Mouse (Mus musculus) urinary bladder, postnatal 4 days (tissue): ENCODE data around the gene Fam83e.

ENCODE experiments used
- DNase-seq, 2 experiments: peaks; one replicate each; pipeline ENCODE4 v3.0.0; 2021 to 2022; ENCODE audit warnings: low spot score in 2 of 2

Fam83e gene

DNA sequence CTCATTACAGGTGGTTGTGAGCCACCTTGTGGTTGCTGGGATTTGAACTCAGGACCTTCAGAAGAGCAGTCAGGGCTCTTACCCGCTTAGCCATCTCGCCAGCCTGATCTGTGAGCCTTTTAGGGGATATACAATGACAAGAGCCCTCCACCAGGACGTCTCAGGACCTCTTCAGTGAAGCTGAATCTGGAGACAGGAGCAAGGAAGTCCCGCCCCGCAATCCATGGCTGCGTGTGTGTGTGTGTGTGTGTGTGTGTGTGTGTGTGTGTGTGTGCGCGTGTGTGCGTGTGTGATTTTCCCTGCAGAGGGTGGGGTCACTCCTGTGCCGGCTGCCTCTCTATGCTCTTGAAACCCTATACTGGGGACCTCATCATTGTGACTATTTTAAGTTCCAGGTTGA is 18.8 kb downstream of the Fam83e start:
- no peak for DNase-seq

DNA sequence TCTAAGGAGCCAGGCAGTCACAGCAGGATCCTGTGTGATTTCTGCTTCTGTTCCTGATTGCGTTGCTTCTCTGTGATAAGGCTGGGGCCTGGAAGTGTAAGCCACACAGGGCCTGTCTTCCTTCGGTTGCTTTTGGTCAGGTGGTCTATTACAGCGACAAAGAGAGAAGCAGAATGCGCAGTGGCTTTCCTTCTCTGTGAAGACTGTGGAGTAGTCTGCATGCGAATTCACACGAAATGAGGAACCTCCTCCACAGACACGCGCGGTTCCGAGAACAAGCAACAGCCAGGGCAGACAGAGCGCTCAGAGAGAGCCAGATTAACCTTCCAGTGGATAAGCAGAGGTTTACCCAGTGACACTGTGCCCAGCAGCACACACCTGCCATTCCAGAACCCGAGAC is 20.3 kb downstream of the Fam83e start:
- DNase-seq = no peak

DNA sequence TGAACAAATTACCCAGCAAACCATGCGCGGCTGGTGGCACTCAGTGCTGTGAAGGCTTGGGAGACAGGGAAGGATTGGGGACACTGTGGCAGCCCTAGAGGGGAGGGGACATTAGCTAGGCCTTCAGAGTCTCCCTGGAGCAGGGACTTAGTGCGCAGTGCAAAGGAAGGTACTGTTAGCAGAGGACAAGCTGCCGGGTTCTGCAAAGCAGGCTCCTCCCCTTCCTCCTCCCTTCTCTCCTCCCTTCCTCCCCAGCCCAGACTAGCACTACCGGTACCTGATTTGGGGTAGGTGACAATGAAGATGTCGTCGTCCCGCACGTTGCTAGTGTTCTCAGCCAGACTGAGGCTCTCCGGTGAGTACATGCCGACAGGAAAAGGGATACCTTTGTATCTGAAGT is 20.8 kb downstream of the Fam83e start:
- DNase-seq = no peak

DNA sequence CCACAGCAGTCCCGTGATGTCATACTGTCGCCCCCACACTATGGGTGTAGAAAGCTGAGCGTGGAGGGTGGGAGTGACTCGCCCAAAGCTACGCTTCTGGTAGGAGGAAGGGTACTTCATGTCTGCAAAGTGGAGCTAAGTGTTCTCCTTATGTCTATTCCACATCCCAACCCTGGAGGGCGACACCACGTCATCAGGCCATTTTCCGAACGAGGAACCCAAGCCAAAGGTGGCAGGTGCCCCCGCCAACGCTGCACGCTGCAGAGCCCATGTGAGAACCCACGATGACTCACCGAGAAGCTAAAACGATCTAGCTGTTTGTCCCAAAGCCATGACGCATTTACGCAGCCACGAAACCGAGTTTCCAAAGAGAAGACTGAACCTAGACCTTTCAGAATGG is 21.3 kb downstream of the Fam83e start:
- DNase-seq = no peak

DNA sequence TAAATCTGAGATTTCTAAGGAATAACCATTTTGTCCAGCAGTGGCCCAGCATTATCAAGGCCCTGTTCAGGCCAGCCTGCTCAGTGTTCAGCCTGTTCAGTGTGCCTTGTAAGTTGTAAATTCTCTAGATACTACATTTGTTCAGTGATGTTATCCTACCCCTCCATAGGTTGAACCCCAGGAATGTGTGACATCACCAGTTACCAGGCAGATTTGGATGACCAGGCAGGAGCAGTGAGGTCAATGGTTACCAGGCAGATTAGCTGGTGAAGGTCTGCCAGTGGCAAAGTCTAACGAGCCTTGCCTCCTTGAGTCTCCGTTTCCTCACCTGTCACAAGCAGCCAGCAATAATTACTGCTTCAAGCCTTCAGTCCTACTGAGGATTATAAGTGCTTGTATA is 23.4 kb downstream of the Fam83e start:
- DNase-seq = peak; percentile 76 to 92

DNA sequence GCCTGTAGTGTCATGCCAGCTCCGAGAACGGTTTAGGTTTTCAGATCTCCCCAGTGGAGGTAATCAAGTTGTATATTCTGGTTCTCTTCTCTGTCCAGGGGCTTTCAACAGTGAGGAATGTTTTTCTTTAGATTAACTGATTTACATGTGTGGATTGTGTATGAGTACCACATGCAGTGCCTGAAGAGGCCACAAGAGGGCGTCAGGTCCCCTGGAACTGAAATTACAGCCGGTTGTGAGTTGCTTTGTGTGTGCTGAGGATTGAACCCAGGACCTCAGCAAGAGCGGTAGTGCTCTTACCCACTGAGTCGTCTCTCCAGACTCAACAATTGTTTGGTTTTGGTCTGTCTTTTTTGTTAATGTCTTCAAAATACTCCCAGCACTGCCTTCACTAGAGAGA is 25.5 kb downstream of the Fam83e start:
- no peak for DNase-seq

DNA sequence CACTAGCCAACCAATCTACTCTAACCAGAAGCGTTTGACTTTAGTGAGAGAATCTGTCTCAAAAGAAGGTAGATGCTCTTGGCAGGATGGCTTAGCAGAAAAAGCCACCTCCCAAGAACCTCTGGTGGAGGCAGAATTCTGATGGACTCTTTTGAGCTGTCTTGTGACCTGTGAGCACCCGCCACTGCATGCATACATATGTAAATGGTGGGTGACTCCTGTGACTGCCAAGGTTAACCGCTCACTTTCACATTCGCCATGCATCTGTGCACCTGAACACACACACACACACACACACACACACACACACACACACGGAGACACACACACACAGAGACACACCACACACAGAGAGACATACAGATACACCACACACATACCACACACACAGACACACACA is 26.4 kb downstream of the Fam83e start:
- DNase-seq = no peak

DNA sequence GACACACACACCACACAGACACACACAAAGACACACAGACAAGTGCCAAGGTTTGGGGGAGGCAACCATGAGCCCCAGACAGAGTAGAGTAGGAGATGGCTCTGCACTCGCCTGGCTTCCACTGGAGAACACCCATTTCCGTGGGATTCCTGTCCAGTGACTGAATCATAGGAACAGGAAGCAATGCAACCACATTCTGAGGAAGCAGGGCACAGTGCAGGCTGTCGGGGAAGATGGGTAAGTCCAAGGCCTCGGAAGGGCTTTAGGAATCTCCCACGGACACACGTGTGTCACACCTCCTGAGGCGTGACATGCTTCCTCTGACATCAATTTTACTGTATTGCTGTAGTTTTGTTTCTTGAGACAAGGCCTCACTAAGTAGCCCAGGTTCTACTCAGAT is 27.1 kb downstream of the Fam83e start:
- no peak for DNase-seq

DNA sequence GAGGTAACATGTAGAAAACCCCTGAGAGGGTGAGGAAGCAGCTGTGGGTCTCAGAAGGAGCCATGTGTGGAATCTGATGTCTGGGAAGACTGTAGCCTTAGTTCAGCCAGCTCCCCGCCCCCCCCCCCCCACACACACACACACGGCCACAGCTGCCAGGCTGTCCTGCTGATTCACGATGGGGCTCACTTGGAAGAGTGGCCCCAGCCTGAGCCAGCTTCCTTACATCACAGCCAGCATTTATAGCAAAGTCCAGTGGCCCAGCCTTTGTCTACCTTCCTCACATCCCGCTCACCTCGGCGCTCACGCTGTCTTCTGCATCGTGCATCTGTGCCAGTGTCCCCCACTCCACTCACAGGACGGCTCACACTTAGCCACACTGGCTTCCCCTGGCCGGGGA is 28.4 kb downstream of the Fam83e start:
- no peak for DNase-seq

DNA sequence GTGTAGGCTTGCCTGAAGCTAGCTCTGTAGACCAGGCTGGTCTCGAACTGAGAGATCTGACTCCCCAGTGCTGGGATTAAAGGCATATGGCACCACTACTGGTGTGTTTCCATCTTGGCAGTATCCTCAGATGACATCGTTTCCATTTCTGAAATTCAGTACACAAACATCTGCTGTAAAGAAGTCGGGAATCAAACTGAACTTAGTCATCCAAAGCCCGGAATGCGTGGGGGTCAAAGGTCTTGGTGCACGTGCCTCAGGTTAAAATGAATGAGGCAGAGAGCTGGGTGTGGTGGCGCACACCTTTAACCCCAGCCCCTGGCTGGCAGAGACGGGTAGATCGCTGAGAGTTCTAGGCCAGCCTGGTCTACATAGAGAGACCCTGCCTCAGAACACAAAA is 29.1 kb downstream of the Fam83e start:
- no peak for DNase-seq

DNA sequence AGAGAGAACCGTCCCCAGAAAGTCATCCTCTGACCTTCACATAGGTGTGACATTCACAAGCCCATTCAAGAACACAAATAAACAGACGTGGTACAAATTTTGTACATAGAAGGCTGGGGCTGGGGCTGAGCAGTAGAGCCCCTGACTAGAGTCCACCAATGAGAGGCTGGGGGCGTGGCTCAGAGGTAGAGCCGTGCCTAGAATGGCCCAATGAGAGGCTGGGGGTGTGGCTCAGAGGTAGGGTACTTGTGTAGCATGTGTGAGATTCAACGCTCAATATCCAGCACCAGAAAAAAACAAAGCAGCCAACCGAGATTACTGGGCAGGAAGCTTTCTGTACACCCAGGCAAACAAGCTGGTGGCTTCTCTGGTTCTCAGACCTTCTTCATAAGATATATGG is 34.7 kb downstream of the Fam83e start:
- DNase-seq = no peak

DNA sequence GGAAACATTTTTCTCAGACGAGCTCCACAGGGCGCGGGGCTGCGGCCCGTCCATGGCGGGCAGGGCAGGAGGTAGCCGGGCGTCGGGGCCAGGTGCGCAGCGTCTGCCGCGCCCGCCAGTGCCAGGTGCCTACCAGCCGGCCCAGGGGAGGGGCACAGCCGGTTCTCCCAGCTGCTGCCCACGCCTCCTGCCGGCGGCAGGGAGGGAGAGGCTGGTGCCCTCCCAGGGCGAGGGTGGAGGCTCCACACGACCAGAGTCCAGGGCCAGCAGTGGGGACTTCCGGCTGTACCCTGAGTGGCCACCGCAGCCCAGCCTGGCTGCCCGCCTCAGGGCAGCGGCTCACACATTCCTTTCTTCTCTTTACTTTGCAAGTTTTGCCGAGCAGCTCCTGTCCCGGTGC is 38.4 kb downstream of the Fam83e start:
- peak in 1 of 2 experiments; percentile 40 for DNase-seq

DNA sequence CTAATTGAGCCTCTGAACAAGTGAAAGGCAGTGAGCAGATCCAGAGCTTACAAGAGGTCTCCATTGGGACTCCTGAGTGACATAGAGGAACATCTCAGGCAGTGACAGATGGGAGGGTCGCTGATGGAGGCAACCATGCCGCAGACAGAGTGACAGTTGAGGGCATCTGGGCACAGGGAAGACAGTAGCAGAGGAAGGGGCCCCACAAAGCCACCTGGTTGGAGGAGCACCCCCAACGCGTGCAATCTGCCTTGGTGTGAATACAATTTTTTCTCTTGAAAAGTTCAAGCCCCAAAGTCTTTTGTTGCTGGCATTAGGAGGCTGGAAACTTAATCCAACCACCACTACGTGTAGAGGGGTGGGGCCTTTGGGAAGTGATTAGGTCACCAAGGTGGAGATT is 39.1 kb downstream of the Fam83e start:
- DNase-seq = no peak

DNA sequence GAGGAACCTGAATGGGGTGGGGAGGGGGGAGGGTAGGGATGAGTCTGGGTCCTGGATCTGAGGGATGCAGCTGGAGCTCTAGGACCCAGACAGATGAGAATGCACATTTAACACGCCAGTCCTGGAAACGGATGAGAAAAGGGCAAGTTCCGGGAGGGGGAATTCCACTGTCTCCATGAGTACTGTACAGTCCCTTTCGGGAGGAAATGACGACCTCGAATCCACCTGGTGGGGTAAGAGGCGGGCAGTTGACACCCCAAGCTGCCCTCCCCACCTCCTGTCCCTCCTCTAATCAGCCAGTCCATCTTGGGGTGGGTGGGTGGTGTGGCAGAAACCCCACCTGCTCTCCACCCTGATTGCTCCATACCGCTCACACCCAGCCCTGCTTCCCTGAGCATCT is 45.0 kb downstream of the Fam83e start:
- no peak for DNase-seq

DNA sequence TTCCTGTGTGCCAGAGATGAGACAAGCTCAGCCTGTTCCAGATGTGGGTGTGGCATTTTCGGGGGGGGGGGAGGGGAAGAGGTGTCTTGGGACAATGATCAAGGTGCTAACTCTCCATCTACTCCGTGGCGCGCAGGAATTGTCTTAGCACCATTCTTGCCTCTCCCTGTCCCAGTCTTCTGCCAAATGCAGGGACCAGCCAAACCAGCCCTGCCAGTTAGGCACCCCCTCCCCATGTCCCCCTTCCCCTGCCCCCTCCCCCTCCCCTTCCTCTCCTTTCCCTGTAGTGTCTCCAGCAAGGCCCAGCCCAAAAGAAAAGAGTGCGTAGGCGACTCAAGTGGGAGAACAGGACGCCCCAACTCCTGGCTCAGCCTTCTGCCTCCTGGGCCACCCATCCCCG is 45.8 kb downstream of the Fam83e start:
- DNase-seq = no peak

DNA sequence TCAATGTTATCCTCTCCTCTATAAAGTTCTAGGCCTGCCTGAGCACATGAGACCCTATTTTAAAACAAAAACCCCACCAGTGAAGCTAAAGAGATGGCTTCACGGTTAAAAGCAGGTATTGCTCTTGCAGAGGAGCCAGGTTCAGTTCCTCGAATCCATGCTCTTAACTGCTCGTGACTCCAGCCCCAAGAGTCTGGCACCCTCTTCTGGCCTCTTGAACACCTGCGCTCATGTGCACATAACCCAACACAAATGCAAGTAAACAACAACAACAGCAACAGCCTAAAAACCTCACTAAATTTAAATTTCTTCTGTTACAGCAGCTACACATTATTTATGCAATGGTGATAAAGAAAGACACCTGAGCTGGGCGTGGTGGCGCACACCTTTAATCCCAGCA is 46.5 kb downstream of the Fam83e start:
- no peak for DNase-seq

DNA sequence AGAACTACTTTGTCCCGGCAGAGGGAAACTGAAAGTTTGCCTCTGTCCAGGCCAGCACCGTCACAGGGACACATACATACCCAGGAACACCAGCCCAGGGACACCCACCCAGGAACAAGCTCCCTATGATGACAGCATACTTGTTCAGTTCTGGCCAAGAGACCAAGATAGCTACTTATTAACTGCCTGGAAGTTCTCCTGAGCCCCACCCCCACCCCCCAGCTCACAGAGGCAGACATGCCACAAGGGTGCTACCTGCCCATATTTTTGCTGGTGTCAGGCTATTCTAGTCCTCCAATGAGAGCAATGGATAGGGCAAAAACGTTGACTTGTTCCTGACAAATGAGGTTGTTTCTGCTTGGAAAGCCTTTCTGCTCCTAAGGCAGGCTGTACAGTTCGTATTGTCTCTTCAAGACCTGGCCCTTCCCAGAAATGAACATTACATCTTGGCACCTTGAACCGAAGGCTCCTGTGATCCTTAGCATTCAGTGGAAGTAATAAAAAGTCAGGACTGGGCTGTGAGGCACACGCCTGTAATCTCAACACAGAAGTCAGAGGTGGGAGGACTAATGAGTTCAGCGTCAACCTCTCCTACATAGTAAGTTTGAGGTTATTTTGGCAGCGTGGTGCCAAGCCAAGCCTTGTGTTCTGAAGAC is 49.5 kb downstream of the Fam83e start:
- no peak for DNase-seq

DNA sequence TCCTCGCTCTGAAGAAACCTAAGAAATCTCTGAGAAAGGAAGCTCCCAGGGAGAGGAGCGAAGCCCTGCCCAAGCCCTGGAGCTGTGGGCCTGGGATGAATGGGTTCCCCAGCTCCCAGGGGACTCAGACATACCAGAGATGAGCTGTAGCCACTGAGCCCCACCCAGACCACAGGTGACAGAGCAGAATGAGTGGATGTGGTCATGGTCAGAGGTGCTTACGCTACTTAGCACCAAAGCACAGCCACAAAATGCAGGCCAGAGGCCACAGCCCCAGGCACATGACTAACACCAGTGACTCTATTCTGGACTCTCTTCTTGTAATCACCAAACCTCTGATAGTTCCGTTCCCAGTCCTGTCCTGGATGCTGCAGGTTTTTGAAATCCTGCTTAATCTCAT is 50.1 kb downstream of the Fam83e start:
- DNase-seq = no peak

DNA sequence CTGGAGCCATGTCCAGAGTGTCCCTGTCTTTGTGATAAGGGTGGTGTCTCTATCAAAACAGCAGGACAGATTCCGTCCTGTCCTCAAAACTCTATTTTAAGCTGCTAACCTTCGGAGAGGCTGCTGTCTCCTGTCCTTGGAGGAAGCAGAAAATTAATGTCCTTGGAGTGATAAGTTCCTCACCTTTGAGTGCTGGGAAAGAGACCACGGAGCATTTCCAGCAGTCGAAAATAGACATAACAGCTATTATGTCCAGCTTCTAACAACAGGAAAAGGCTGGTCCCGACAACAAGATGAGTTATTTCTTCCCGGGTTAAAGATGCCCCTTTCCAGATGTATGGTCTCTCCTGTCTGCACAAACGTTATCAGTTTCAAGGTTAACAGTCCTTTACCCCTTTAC is 54.2 kb downstream of the Fam83e start:
- DNase-seq = no peak
